Mouse (Mus musculus): Measurements from ENCODE around the gene Gm10778. TPM values are rescaled to one million over a fixed set of nuclear protein-coding genes. Genes with fewer than 3 reads are reported as not detected.

The Gm10778 gene
- polyA plus RNA-seq, 1 experiment from 2014 or later = 3.4 TPM

- peaks cover 33% of the 10 kb centered on the region for H3K4me1 ChIP-seq
- H3K9ac ChIP-seq = peak within 1 kb of the TSS; percentile 79
- 0 out of 2 replicates have a peak, but pooled peaks cover 3% of the 10 kb centered on the region for H3K27me3 ChIP-seq (replicated peaks)
- peak; percentile 79 for ATAC-seq (ENCODE audit: extremely low read depth, insufficient number of reproducible peaks, low FRiP score, low TSS enrichment)
- WGBS = under 1% methylated on average over 39 of the region's 39 CpGs
- H3K9me3 ChIP-seq = peaks cover 5% of the 10 kb centered on the region; the same call in 1 of the 2 replicates
- H3K27ac ChIP-seq (replicated peaks) = peak within 1 kb of the TSS; percentile 97
- H3K4me2 ChIP-seq = peak within 1 kb of the TSS; percentile 72
- peaks cover 16% of the 10 kb centered on the region for H3K36me3 ChIP-seq
- peak within 1 kb of the TSS; percentile 58 for H3K4me3 ChIP-seq
Observed at GRCm38 (mm10) chr10:81605974-81606751, 42.7 kb upstream of the Gm10778 start, which contains the start of gene BC025920. TSS of gene BC025920 (plus strand) at chr10:81606270.

- peaks cover 14% of the 10 kb centered on the region for H3K4me1 ChIP-seq
- no peak overlapping the region for H3K9ac ChIP-seq
- WGBS = 89% methylated on average over 1 of the region's 1 CpGs
- no peak overlapping the region for H3K4me3 ChIP-seq
- no peak overlapping the region for H3K27ac ChIP-seq (replicated peaks)
- H3K4me2 ChIP-seq = no peak overlapping the region
- H3K27me3 ChIP-seq (replicated peaks) = 0 out of 2 replicates have a peak, but pooled peaks cover 3% of the 10 kb centered on the region
- peaks cover 10% of the 10 kb centered on the region; the same call in 1 of the 2 replicates for H3K9me3 ChIP-seq
- H3K36me3 ChIP-seq = peaks cover 16% of the 10 kb centered on the region
- no peak for ATAC-seq (ENCODE audit: extremely low read depth, insufficient number of reproducible peaks, low FRiP score, low TSS enrichment)
Observed at GRCm38 (mm10) chr10:81608308-81608707, 40.6 kb upstream of the Gm10778 start.

GRCm38 (mm10) chr10:81612779-81613178, 36.1 kb upstream of the Gm10778 start:
- Histone ChIP-seq H3K4me3 (no peak overlapping the region), H3K9ac (no peak overlapping the region), H3K4me2 (no peak overlapping the region), H3K36me3 (peaks cover 16% of the 10 kb centered on the region), H3K27ac (replicated peaks) (no peak overlapping the region), H3K9me3 (peaks cover 10% of the 10 kb centered on the region; the same call in 1 of the 2 replicates), H3K4me1 (no peaks in the 10 kb centered on the region), H3K27me3 (replicated peaks) (0 out of 2 replicates have a peak, but pooled peaks cover 3% of the 10 kb centered on the region)
- ATAC-seq (ENCODE audit: extremely low read depth, insufficient number of reproducible peaks, low FRiP score, low TSS enrichment) = no peak
- WGBS = 58% methylated on average over 3 of the region's 3 CpGs

GRCm38 (mm10) chr10:81615486-81615885, 33.4 kb upstream of the Gm10778 start:
- Histone ChIP-seq H3K27ac (replicated peaks) (no peak overlapping the region), H3K27me3 (replicated peaks) (no peaks in the 10 kb centered on the region), H3K36me3 (no peaks in the 10 kb centered on the region), H3K9me3 (peaks cover 10% of the 10 kb centered on the region; the same call in 1 of the 2 replicates), H3K4me2 (no peak overlapping the region), H3K4me1 (no peaks in the 10 kb centered on the region), H3K9ac (no peak overlapping the region), H3K4me3 (no peak overlapping the region)
- no peak for ATAC-seq (ENCODE audit: extremely low read depth, insufficient number of reproducible peaks, low FRiP score, low TSS enrichment)
- WGBS = 69% methylated on average over 6 of the region's 6 CpGs

- H3K9me3 ChIP-seq = no peaks in the 10 kb centered on the region
- 72% methylated on average over 5 of the region's 5 CpGs for WGBS
- no peak overlapping the region for H3K9ac ChIP-seq
- H3K27ac ChIP-seq (replicated peaks) = no peak overlapping the region
- no peaks in the 10 kb centered on the region for H3K4me1 ChIP-seq
- no peak for ATAC-seq (ENCODE audit: extremely low read depth, insufficient number of reproducible peaks, low FRiP score, low TSS enrichment)
- no peak overlapping the region for H3K4me3 ChIP-seq
- H3K27me3 ChIP-seq (replicated peaks) = no peaks in the 10 kb centered on the region
- peaks cover 42% of the 10 kb centered on the region for H3K36me3 ChIP-seq
- H3K4me2 ChIP-seq = no peak overlapping the region
Observed at GRCm38 (mm10) chr10:81619976-81620375, 28.9 kb upstream of the Gm10778 start.

GRCm38 (mm10) chr10:81620786-81621185, 28.1 kb upstream of the Gm10778 start:
- H3K36me3 ChIP-seq = peaks cover 50% of the 10 kb centered on the region

GRCm38 (mm10) chr10:81623441-81623840, 25.4 kb upstream of the Gm10778 start:
- Histone ChIP-seq H3K4me1 (peaks cover 18% of the 10 kb centered on the region), H3K4me3 (no peak overlapping the region), H3K9ac (no peak overlapping the region), H3K27ac (replicated peaks) (no peak overlapping the region), H3K9me3 (no peaks in the 10 kb centered on the region), H3K27me3 (replicated peaks) (no peaks in the 10 kb centered on the region), H3K36me3 (peaks cover 51% of the 10 kb centered on the region), H3K4me2 (no peak overlapping the region)
- ATAC-seq (ENCODE audit: extremely low read depth, insufficient number of reproducible peaks, low FRiP score, low TSS enrichment) = no peak
- WGBS = 53% methylated on average over 8 of the region's 8 CpGs

More at GRCm38 (mm10) chr10:81620786-81621185, 28.1 kb upstream of the Gm10778 start:
- Histone ChIP-seq H3K4me3 (no peak overlapping the region), H3K27me3 (replicated peaks) (no peaks in the 10 kb centered on the region), H3K9me3 (no peaks in the 10 kb centered on the region), H3K27ac (replicated peaks) (no peak overlapping the region), H3K4me2 (no peak overlapping the region), H3K4me1 (no peaks in the 10 kb centered on the region), H3K9ac (no peak overlapping the region)
- 51% methylated on average over 9 of the region's 9 CpGs for WGBS
- no peak for ATAC-seq (ENCODE audit: extremely low read depth, insufficient number of reproducible peaks, low FRiP score, low TSS enrichment)

- H3K27me3 ChIP-seq (replicated peaks) = no peaks in the 10 kb centered on the region; the same call in 1 of the 2 replicates
- H3K4me2 ChIP-seq = peak overlapping the region; percentile 92
- H3K36me3 ChIP-seq = peaks cover 45% of the 10 kb centered on the region
- 84% methylated on average over 22 of the region's 22 CpGs for WGBS
- no peaks in the 10 kb centered on the region for H3K9me3 ChIP-seq
- H3K4me3 ChIP-seq = peak overlapping the region; percentile 84
- H3K27ac ChIP-seq (replicated peaks) = peak overlapping the region; percentile 88
- no peak for ATAC-seq (ENCODE audit: extremely low read depth, insufficient number of reproducible peaks, low FRiP score, low TSS enrichment)
- peaks cover 18% of the 10 kb centered on the region for H3K4me1 ChIP-seq
- peak overlapping the region; percentile 90 for H3K9ac ChIP-seq
Observed at GRCm38 (mm10) chr10:81626101-81626993, 22.5 kb upstream of the Gm10778 start.

- H3K27me3 ChIP-seq (replicated peaks) = no peaks in the 10 kb centered on the region; the same call in 1 of the 2 replicates
- peak; percentile 77 for ATAC-seq (ENCODE audit: extremely low read depth, insufficient number of reproducible peaks, low FRiP score, low TSS enrichment)
Observed at GRCm38 (mm10) chr10:81626994-81627835, 21.6 kb upstream of the Gm10778 start, which contains the start of gene Sirt6. TSS of gene Sirt6 (minus strand) at chr10:81627797.

GRCm38 (mm10) chr10:81627836-81628220, 21.0 kb upstream of the Gm10778 start:
- no peak for ATAC-seq (ENCODE audit: extremely low read depth, insufficient number of reproducible peaks, low FRiP score, low TSS enrichment)
- 52% methylated on average over 7 of the region's 7 CpGs for WGBS
- Histone ChIP-seq H3K27ac (replicated peaks) (peak overlapping the region; percentile 88), H3K9ac (peak overlapping the region; percentile 90), H3K4me1 (peaks cover 18% of the 10 kb centered on the region), H3K4me3 (peak overlapping the region; percentile 84), H3K36me3 (peaks cover 30% of the 10 kb centered on the region), H3K9me3 (no peaks in the 10 kb centered on the region), H3K27me3 (replicated peaks) (no peaks in the 10 kb centered on the region; the same call in 1 of the 2 replicates), H3K4me2 (peak overlapping the region; percentile 92)

More at GRCm38 (mm10) chr10:81626994-81627835, 21.6 kb upstream of the Gm10778 start, which contains the start of gene Sirt6:
- H3K4me3 ChIP-seq = peak within 1 kb of the TSS; percentile 84
- H3K36me3 ChIP-seq = peaks cover 36% of the 10 kb centered on the region
- 6% methylated on average over 40 of the region's 40 CpGs for WGBS
- peak within 1 kb of the TSS; percentile 90 for H3K9ac ChIP-seq
- H3K9me3 ChIP-seq = no peaks in the 10 kb centered on the region
- H3K4me2 ChIP-seq = peak within 1 kb of the TSS; percentile 92
- peaks cover 18% of the 10 kb centered on the region for H3K4me1 ChIP-seq
- peak within 1 kb of the TSS; percentile 88 for H3K27ac ChIP-seq (replicated peaks)
